Mouse (Mus musculus): ENCODE measurements around the gene Rhpn2.

GRCm38 (mm10) chr7:35333231-35333651, 729 bp upstream of the Rhpn2 start:
- TF ChIP-seq CTCF (IDR thresholded peaks at IDR 0.05; ENCODE audit: control insufficient read depth, insufficient read depth, insufficient read length) (no peak), MYOD1 (IDR thresholded peaks at IDR 0.05; ENCODE audit: control insufficient read depth, insufficient read length, low read depth) (no peak), USF1 (IDR thresholded peaks at IDR 0.05; ENCODE audit: low read depth) (no peak), CEBPB (IDR thresholded peaks at IDR 0.05; ENCODE audit: low read depth) (no peak), MAX (IDR thresholded peaks at IDR 0.05) (no peak)
